Mouse (Mus musculus) liver, postnatal 0 days (tissue): ENCODE results near the gene Phf24. TPM values are rescaled to one million over a fixed set of nuclear protein-coding genes. Genes with fewer than 3 reads are reported as not detected.

Experiments
- ATAC-seq: fragments of 200-750 bp; cut with Nextera tagmentation; 2 replicates; pipeline ENCODE4 v1.8.0; 2017; ENCODE audit warnings: mild to moderate bottlenecking, moderate library complexity
- DNase-seq: peaks from one replicate; pipeline ENCODE4 v3.0.0-alpha.2; 2016
- H3K27ac ChIP-seq: fragments of 300-500 bp; sonication (generic); 2 replicates; pipeline ENCODE4 v1.5.1; 2014; ENCODE audit warnings: antibody characterized with exemption, moderate library complexity, mild to moderate bottlenecking, low read depth
- H3K27me3 ChIP-seq: fragments of 300-500 bp; sonication (generic); 2 replicates; pipeline ENCODE4 v1.6.1; 2014; ENCODE audit warnings: low read length, control low read depth, mixed read lengths; ENCODE audit not compliant: insufficient read depth
- H3K36me3 ChIP-seq: fragments of 300-500 bp; sonication (generic); replicated peaks from 2 replicates; pipeline ENCODE4 v1.6.1; 2014; ENCODE audit warnings: mild to moderate bottlenecking, control low read depth, low read length, moderate library complexity, mixed read lengths; ENCODE audit not compliant: insufficient read depth
- H3K4me1 ChIP-seq: fragments of 300-500 bp; sonication (generic); 2 replicates; pipeline ENCODE4 v1.6.1; 2014; ENCODE audit warnings: antibody characterized with exemption, mild to moderate bottlenecking, control low read depth; ENCODE audit not compliant: insufficient read depth
- H3K4me2 ChIP-seq: fragments of 300-500 bp; sonication (generic); 2 replicates; pipeline ENCODE4 v1.6.1; 2014; ENCODE audit warnings: low read depth, mild to moderate bottlenecking, low read length, moderate library complexity, mixed read lengths
- H3K4me3 ChIP-seq: fragments of 300-500 bp; sonication (generic); 2 replicates; pipeline ENCODE4 v1.5.1; 2014; ENCODE audit warnings: low read depth, low read length
- H3K9ac ChIP-seq: fragments of 300-500 bp; sonication (generic); replicated peaks from 2 replicates; pipeline ENCODE4 v1.6.1; 2014; ENCODE audit warnings: mild to moderate bottlenecking, moderate library complexity
- H3K9me3 ChIP-seq: fragments of 300-500 bp; sonication (generic); 2 replicates; pipeline ENCODE4 v1.6.1; 2016; ENCODE audit warnings: mild to moderate bottlenecking, control low read depth, low read length, mixed read lengths
- CTCF ChIP-seq: sonication (generic); IDR thresholded peaks from 2 replicates; pipeline ENCODE4 v1.5.1; 2016; ENCODE audit warnings: antibody characterized with exemption, low read depth
- EP300 ChIP-seq: IDR thresholded peaks from 2 replicates; pipeline ENCODE4 v1.6.1; 2016; ENCODE audit warnings: antibody characterized with exemption, low read depth, mild to moderate bottlenecking
- WGBS: fragments of 180-500 bp; shearing (Covaris S2); extraction: QIAGEN DNeasy Blood & Tissue Kit; methylation state at CpG from one replicate; pipeline ENCODE4 v1.1.7; 2014; ENCODE audit not compliant: insufficient replicate concordance; 5-methylcytosine and 5-hydroxymethylcytosine counted together
- polyA plus RNA-seq: library from polyadenylated mRNA; unstranded; fragments of >200 nt; fragmentation: Nextera tagmentation; extraction: Ambion mirVana; gene quantifications from 2 replicates; pipeline ENCODE4 v1.2.1, GENCODE M21; 2015

Gene Phf24
- polyA plus RNA-seq, 1 experiment from 2014 or later = 0.12 TPM

- whole genome bisulfite sequencing = 86% methylated on average over 3 of the region's 3 CpGs
- Histone ChIP-seq H3K9me3 (no peaks in the 10 kb centered on the region), H3K4me1 (peaks cover 4% of the 10 kb centered on the region), H3K4me2 (no peak overlapping the region), H3K36me3 (peaks cover 9% of the 10 kb centered on the region), H3K27me3 (no peaks in the 10 kb centered on the region), H3K27ac (no peak overlapping the region), H3K9ac (no peak overlapping the region), H3K4me3 (no peak overlapping the region)
- TF ChIP-seq CTCF = no peak
- no peak for TF ChIP-seq EP300
- DNase-seq = no peak
- no peak for ATAC-seq
These were observed 38.7 kb downstream of the Phf24 start for GRCm38 (mm10) chr4:42955200-42955599.

- H3K36me3 ChIP-seq = peaks cover 9% of the 10 kb centered on the region
- H3K27ac ChIP-seq = no peak overlapping the region
- no peak overlapping the region for H3K4me2 ChIP-seq
- no peak for TF ChIP-seq CTCF
- TF ChIP-seq EP300 = no peak
- WGBS = 84% methylated on average over 17 of the region's 17 CpGs
- no peak overlapping the region for H3K4me3 ChIP-seq
- H3K9ac ChIP-seq = no peak overlapping the region
- H3K9me3 ChIP-seq = no peaks in the 10 kb centered on the region
- ATAC-seq (no peak), DNase-seq (no peak)
- H3K4me1 ChIP-seq = no peaks in the 10 kb centered on the region
- no peaks in the 10 kb centered on the region for H3K27me3 ChIP-seq
These were observed 40.1 kb downstream of the Phf24 start for GRCm38 (mm10) chr4:42956581-42956980.

- Histone ChIP-seq H3K27ac (no peak overlapping the region), H3K4me3 (no peak overlapping the region)
These were observed 40.8 kb downstream of the Phf24 start for GRCm38 (mm10) chr4:42957306-42957705.

GRCm38 (mm10) chr4:42957979-42958378, 41.5 kb downstream of the Phf24 start:
- ATAC-seq = no peak
- no peaks in the 10 kb centered on the region for H3K27me3 ChIP-seq
- H3K4me3 ChIP-seq = no peak overlapping the region
- no peaks in the 10 kb centered on the region for H3K9me3 ChIP-seq
- peaks cover 9% of the 10 kb centered on the region for H3K36me3 ChIP-seq
- H3K9ac ChIP-seq = no peak overlapping the region
- WGBS = 84% methylated on average over 8 of the region's 8 CpGs
- H3K4me1 ChIP-seq = no peaks in the 10 kb centered on the region
- H3K27ac ChIP-seq = no peak overlapping the region
- DNase-seq = no peak
- no peak overlapping the region for H3K4me2 ChIP-seq
- TF ChIP-seq CTCF (no peak), EP300 (no peak)

More at GRCm38 (mm10) chr4:42957306-42957705, 40.8 kb downstream of the Phf24 start:
- H3K9ac ChIP-seq = no peak overlapping the region
- H3K4me2 ChIP-seq = no peak overlapping the region
- H3K36me3 ChIP-seq = peaks cover 9% of the 10 kb centered on the region
- H3K27me3 ChIP-seq = no peaks in the 10 kb centered on the region
- H3K9me3 ChIP-seq = no peaks in the 10 kb centered on the region
- no peak for ATAC-seq
- H3K4me1 ChIP-seq = no peaks in the 10 kb centered on the region
- 70% methylated on average over 11 of the region's 11 CpGs for WGBS
- TF ChIP-seq CTCF (no peak), EP300 (no peak)
- DNase-seq = no peak

GRCm38 (mm10) chr4:42958942-42959341, 42.5 kb downstream of the Phf24 start:
- Histone ChIP-seq H3K9me3 (no peaks in the 10 kb centered on the region), H3K4me1 (no peaks in the 10 kb centered on the region), H3K27me3 (0 out of 2 replicates have a peak, but pooled peaks cover 3% of the 10 kb centered on the region), H3K27ac (no peak overlapping the region), H3K4me3 (no peak overlapping the region), H3K9ac (no peak overlapping the region), H3K4me2 (no peak overlapping the region), H3K36me3 (peaks cover 9% of the 10 kb centered on the region)
- no peak for TF ChIP-seq CTCF
- TF ChIP-seq EP300 = no peak
- ATAC-seq (no peak), DNase-seq (no peak)
- 63% methylated on average over 8 of the region's 8 CpGs for WGBS

- 0 out of 2 replicates have a peak, but pooled peaks cover 3% of the 10 kb centered on the region for H3K27me3 ChIP-seq
- H3K4me3 ChIP-seq = no peak overlapping the region
- no peaks in the 10 kb centered on the region for H3K9me3 ChIP-seq
- 61% methylated on average over 4 of the region's 4 CpGs for WGBS
- no peak overlapping the region for H3K27ac ChIP-seq
- TF ChIP-seq EP300 (no peak), CTCF (no peak)
- H3K4me1 ChIP-seq = no peaks in the 10 kb centered on the region
- no peak overlapping the region for H3K4me2 ChIP-seq
- H3K36me3 ChIP-seq = peaks cover 9% of the 10 kb centered on the region
- no peak overlapping the region for H3K9ac ChIP-seq
- ATAC-seq (no peak), DNase-seq (no peak)
These were observed 42.9 kb downstream of the Phf24 start for GRCm38 (mm10) chr4:42959382-42959781.

GRCm38 (mm10) chr4:42961592-42961991, 45.1 kb downstream of the Phf24 start:
- Histone ChIP-seq H3K4me1 (no peaks in the 10 kb centered on the region), H3K27me3 (0 out of 2 replicates have a peak, but pooled peaks cover 3% of the 10 kb centered on the region), H3K27ac (no peak overlapping the region), H3K4me3 (no peak overlapping the region), H3K36me3 (peaks cover 8% of the 10 kb centered on the region), H3K9me3 (no peaks in the 10 kb centered on the region), H3K9ac (no peak overlapping the region), H3K4me2 (no peak overlapping the region)
- DNase-seq (peak; percentile 70), ATAC-seq (no peak)
- no peak for TF ChIP-seq EP300
- TF ChIP-seq CTCF = peak; percentile 80
- 21% methylated on average over 4 of the region's 4 CpGs for WGBS
